Mouse (Mus musculus) stomach, embryonic 15.5 days (tissue): ENCODE measurements around the gene Tchh. TPM values are rescaled to one million over a fixed set of nuclear protein-coding genes. Genes with fewer than 3 reads are reported as not detected.

Experiments used
- ATAC-seq: fragments of 200-750 bp; cut with Nextera tagmentation; 2 replicates; pipeline ENCODE4 v1.8.0; 2017; ENCODE audit warnings: low read depth, moderate number of reproducible peaks, moderate TSS enrichment; ENCODE audit not compliant: insufficient read depth, low FRiP score
- H3K27ac ChIP-seq: fragments of 300-500 bp; sonication (generic); 2 replicates; pipeline ENCODE4 v1.5.1; 2015; ENCODE audit warnings: mild to moderate bottlenecking, inconsistent platforms
- H3K27me3 ChIP-seq: fragments of 300-500 bp; sonication (generic); replicated peaks from 2 replicates; pipeline ENCODE4 v1.6.1; 2015; ENCODE audit warnings: inconsistent platforms
- H3K36me3 ChIP-seq: fragments of 300-500 bp; sonication (generic); 2 replicates; pipeline ENCODE4 v1.6.1; 2015; ENCODE audit warnings: inconsistent platforms
- H3K4me1 ChIP-seq: fragments of 300-500 bp; sonication (generic); 2 replicates; pipeline ENCODE4 v1.6.1; 2015; ENCODE audit warnings: inconsistent platforms
- H3K4me2 ChIP-seq: fragments of 300-500 bp; sonication (generic); 2 replicates; pipeline ENCODE4 v1.6.1; 2015; ENCODE audit warnings: mild to moderate bottlenecking, inconsistent platforms
- H3K4me3 ChIP-seq: fragments of 300-500 bp; sonication (generic); replicated peaks from 2 replicates; pipeline ENCODE4 v1.5.1; 2015; ENCODE audit warnings: inconsistent platforms
- H3K9ac ChIP-seq: fragments of 300-500 bp; sonication (generic); 2 replicates; pipeline ENCODE4 v1.6.1; 2015; ENCODE audit warnings: inconsistent platforms
- H3K9me3 ChIP-seq: fragments of 300-500 bp; sonication (generic); 2 replicates; pipeline ENCODE4 v1.6.1; 2016; ENCODE audit warnings: inconsistent platforms
- WGBS: fragments of 180-500 bp; shearing (Covaris S2); methylation state at CpG from one replicate; pipeline ENCODE4 v1.1.7; 2015; 5-methylcytosine and 5-hydroxymethylcytosine counted together
- microRNA-seq: library from miRNA; unstranded; fragments of <30 nt; microRNA quantifications from one replicate; pipeline ENCODE4, GENCODE M21; 2016
- polyA plus RNA-seq: library from polyadenylated mRNA; unstranded; fragments of >200 nt; fragmentation: Nextera tagmentation; extraction: Ambion mirVana; gene quantifications from 2 replicates; pipeline ENCODE4 v1.2.1, GENCODE M21; 2015

Tchh gene
- polyA plus RNA-seq, 1 experiment from 2014 or later = 1.6 TPM

- H3K36me3 ChIP-seq = no peaks in the 10 kb centered on the region
- H3K27me3 ChIP-seq = no peaks in the 10 kb centered on the region
- peak overlapping the region; percentile 41; the same call in 1 of the 2 replicates for H3K27ac ChIP-seq
- no peak overlapping the region for H3K4me2 ChIP-seq
- WGBS = 47% methylated on average over 3 of the region's 3 CpGs
- peak; percentile 77 for ATAC-seq
- no peaks in the 10 kb centered on the region for H3K9me3 ChIP-seq
- H3K4me1 ChIP-seq = no peaks in the 10 kb centered on the region
- no peak overlapping the region for H3K4me3 ChIP-seq
- no peak overlapping the region for H3K9ac ChIP-seq
These were observed 55.0 kb downstream of the Tchh start for GRCm38 (mm10) chr3:93497131-93497530.

Small RNAs within 50 kb of the gene (microRNA-seq; reads per million reads assigned to microRNA genes)
- not detected for gene Gm22752

Other genes with a start within 250 kb of the Tchh start
- not detected in 2 replicates for gene Flg2, start 245.1 kb upstream of the Tchh start, polyA plus RNA-seq
- gene Flg, start 168.8 kb upstream of the Tchh start, polyA plus RNA-seq = 0.51 TPM in 1 of 2 replicates, not detected in the other
- gene Hrnr, start 122.6 kb upstream of the Tchh start, polyA plus RNA-seq = 0.01 and 0.17 TPM in 2 replicates
- 1.2 and 6.0 TPM in 2 replicates for gene Rptn, start 48.6 kb upstream of the Tchh start, polyA plus RNA-seq
- gene Tchhl1, start 26.4 kb downstream of the Tchh start, polyA plus RNA-seq = not detected in 2 replicates
- 1,455 and 1,609 TPM in 2 replicates for gene S100a11, start 78.2 kb downstream of the Tchh start, polyA plus RNA-seq
- 444 and 470 TPM in 2 replicates for gene S100a10, start 112.8 kb downstream of the Tchh start, polyA plus RNA-seq
- not detected in 2 replicates for gene Tdpoz2, start 210.4 kb downstream of the Tchh start, polyA plus RNA-seq
- gene Tdpoz1, start 234.0 kb downstream of the Tchh start, polyA plus RNA-seq = not detected in 2 replicates